Mouse (Mus musculus) heart, embryonic 10.5 days (tissue): Measurements from ENCODE around the gene Cgnl1. TPM values are rescaled to one million over a fixed set of nuclear protein-coding genes. Genes with fewer than 3 reads are reported as not detected.

ENCODE experiments used
- polyA plus RNA-seq: library from polyadenylated mRNA; unstranded; fragments of >200 nt; fragmentation: Nextera tagmentation; extraction: Ambion mirVana; gene quantifications from 2 replicates; pipeline ENCODE4 v1.2.1, GENCODE M21; 2016

Cgnl1 gene
- polyA plus RNA-seq, 1 experiment from 2014 or later, result 43.1 TPM

Other genes starting within 250 kb of the Cgnl1 start
- gene Myzap, start 179.2 kb downstream of the Cgnl1 start, polyA plus RNA-seq, result 23.4 and 38.5 TPM in 2 replicates